Mouse (Mus musculus) heart, postnatal 0 days (tissue): ENCODE measurements around the gene Gm13697. TPM values are rescaled to one million over a fixed set of nuclear protein-coding genes. Genes with fewer than 3 reads are reported as not detected.

Source experiments
- ATAC-seq: fragments of 200-750 bp; cut with Nextera tagmentation; 2 replicates; pipeline ENCODE4 v1.8.0; 2017; ENCODE audit warnings: low read depth, moderate number of reproducible peaks, moderate library complexity; ENCODE audit not compliant: insufficient read depth
- DNase-seq: peaks from one replicate; pipeline ENCODE4 v3.0.0-alpha.2; 2016; ENCODE audit warnings: low spot score
- H3K27ac ChIP-seq: fragments of 300-500 bp; sonication (generic); 2 replicates; pipeline ENCODE4 v1.5.1; 2014; ENCODE audit warnings: low read depth, mild to moderate bottlenecking
- H3K27me3 ChIP-seq: fragments of 300-500 bp; sonication (generic); 2 replicates; pipeline ENCODE4 v1.6.1; 2014; ENCODE audit warnings: low read length, mixed read lengths; ENCODE audit not compliant: control insufficient read depth, insufficient read depth
- H3K36me3 ChIP-seq: fragments of 300-500 bp; sonication (generic); replicated peaks from 2 replicates; pipeline ENCODE4 v1.6.1; 2014; ENCODE audit warnings: low read length, mixed read lengths; ENCODE audit not compliant: control insufficient read depth, insufficient read depth
- H3K4me1 ChIP-seq: fragments of 300-500 bp; sonication (generic); 2 replicates; pipeline ENCODE4 v1.6.1; 2014; ENCODE audit warnings: antibody characterized with exemption; ENCODE audit not compliant: control insufficient read depth, insufficient read depth
- H3K4me2 ChIP-seq: fragments of 300-500 bp; sonication (generic); 2 replicates; pipeline ENCODE4 v1.6.1; 2014; ENCODE audit warnings: low read depth, mild to moderate bottlenecking, low read length, moderate library complexity
- H3K4me3 ChIP-seq: fragments of 300-500 bp; sonication (generic); 2 replicates; pipeline ENCODE4 v1.5.1; 2014; ENCODE audit warnings: low read depth, low read length
- H3K9ac ChIP-seq: fragments of 300-500 bp; sonication (generic); replicated peaks from 2 replicates; pipeline ENCODE4 v1.6.1; 2014; ENCODE audit warnings: low read depth, low read length, mixed read lengths
- H3K9me3 ChIP-seq: fragments of 300-500 bp; sonication (generic); replicated peaks from 2 replicates; pipeline ENCODE4 v1.6.1; 2016; ENCODE audit warnings: low read length; ENCODE audit not compliant: control insufficient read depth
- CTCF ChIP-seq: IDR thresholded peaks from 2 replicates; pipeline ENCODE4 v1.5.1; 2016; ENCODE audit warnings: antibody characterized with exemption, control low read depth, low read depth
- EP300 ChIP-seq: IDR thresholded peaks from 2 replicates; pipeline ENCODE4 v1.6.1; 2016; ENCODE audit warnings: antibody characterized with exemption, low read depth
- WGBS: fragments of 180-500 bp; shearing (Covaris S2); extraction: QIAGEN DNeasy Blood & Tissue Kit; methylation state at CpG from one replicate; pipeline ENCODE4 v1.1.7; 2014; 5-methylcytosine and 5-hydroxymethylcytosine counted together
- polyA plus RNA-seq: library from polyadenylated mRNA; unstranded; fragments of >200 nt; fragmentation: Nextera tagmentation; extraction: Ambion mirVana; gene quantifications from 2 replicates; pipeline ENCODE4 v1.2.1, GENCODE M21; 2015
- total RNA-seq: library from RNA; depleted of rRNA; stranded (reverse); fragments of >200 nt; gene quantifications from 2 replicates; pipeline ENCODE4 v1.2.3, GENCODE M21; 2014; ENCODE audit warnings: low replicate concordance; rRNA removed

Gm13697 gene
- total and polyA plus RNA-seq, 2 experiments from 2014 or later: not detected

GRCm38 (mm10) chr2:84023319-84023718, 38.8 kb downstream of the Gm13697 start:
- H3K9ac ChIP-seq: no peak overlapping the region
- H3K4me2 ChIP-seq: no peak overlapping the region
- H3K27me3 ChIP-seq: no peaks in the 10 kb centered on the region
- H3K36me3 ChIP-seq: no peaks in the 10 kb centered on the region
- TF ChIP-seq CTCF (no peak), EP300 (no peak)
- 61% methylated on average over 2 of the region's 2 CpGs for WGBS
- H3K9me3 ChIP-seq: no peaks in the 10 kb centered on the region
- ATAC-seq (peak; percentile 67), DNase-seq (no peak)
- peaks cover 7% of the 10 kb centered on the region for H3K4me1 ChIP-seq
- H3K4me3 ChIP-seq: no peak overlapping the region
- H3K27ac ChIP-seq: peak overlapping the region; percentile 57

- Histone ChIP-seq H3K36me3 (no peaks in the 10 kb centered on the region), H3K4me2 (no peak overlapping the region), H3K9ac (no peak overlapping the region), H3K4me3 (no peak overlapping the region), H3K4me1 (0 out of 2 replicates have a peak, but pooled peaks cover 3% of the 10 kb centered on the region), H3K27me3 (no peaks in the 10 kb centered on the region), H3K27ac (no peak overlapping the region), H3K9me3 (no peaks in the 10 kb centered on the region)
- ATAC-seq (peak; percentile 39), DNase-seq (no peak)
- 54% methylated on average over 4 of the region's 4 CpGs for WGBS
- TF ChIP-seq CTCF: no peak
Measured at GRCm38 (mm10) chr2:84025217-84025616, 40.7 kb downstream of the Gm13697 start.

- Histone ChIP-seq H3K27ac (no peak overlapping the region), H3K4me3 (no peak overlapping the region), H3K9ac (no peak overlapping the region), H3K4me1 (no peaks in the 10 kb centered on the region), H3K36me3 (no peaks in the 10 kb centered on the region), H3K27me3 (no peaks in the 10 kb centered on the region), H3K9me3 (no peaks in the 10 kb centered on the region), H3K4me2 (no peak overlapping the region)
- ATAC-seq (no peak), DNase-seq (no peak)
- TF ChIP-seq EP300: no peak
- no peak for TF ChIP-seq CTCF
- WGBS: 83% methylated on average over 2 of the region's 2 CpGs
Measured at GRCm38 (mm10) chr2:84032505-84032904, 48.0 kb downstream of the Gm13697 start.

- DNase-seq: no peak
- TF ChIP-seq EP300 (no peak), CTCF (no peak)
- Histone ChIP-seq H3K9ac (no peak overlapping the region), H3K36me3 (no peaks in the 10 kb centered on the region), H3K4me3 (no peak overlapping the region), H3K4me2 (no peak overlapping the region), H3K9me3 (no peaks in the 10 kb centered on the region), H3K27me3 (no peaks in the 10 kb centered on the region), H3K4me1 (no peaks in the 10 kb centered on the region), H3K27ac (no peak overlapping the region)
- no peak for ATAC-seq
- WGBS: 76% methylated on average over 4 of the region's 4 CpGs
Measured at GRCm38 (mm10) chr2:84035997-84036396, 51.5 kb downstream of the Gm13697 start.

Other genes with a start within 250 kb of the Gm13697 start
- gene Fam171b, start 172.1 kb upstream of the Gm13697 start, total RNA-seq: 0.19 and 0.50 TPM in 2 replicates
- 0.55 and 0.67 TPM in 2 replicates for gene Fam171b, start 172.1 kb upstream of the Gm13697 start, polyA plus RNA-seq
- not detected in 2 replicates for gene Zswim2, start 43.5 kb upstream of the Gm13697 start, total RNA-seq
- gene Zswim2, start 43.5 kb upstream of the Gm13697 start, polyA plus RNA-seq: not detected in 2 replicates
- gene Gm13698, start 29.1 kb upstream of the Gm13697 start, total RNA-seq: not detected in 2 replicates
- not detected in 2 replicates for gene Gm13698, start 29.1 kb upstream of the Gm13697 start, polyA plus RNA-seq
- gene Gm13693, start 23.2 kb upstream of the Gm13697 start, total RNA-seq: not detected in 2 replicates
- not detected in 2 replicates for gene Gm13693, start 23.2 kb upstream of the Gm13697 start, polyA plus RNA-seq
- gene Gm13695, start 17.4 kb upstream of the Gm13697 start, total RNA-seq: not detected in 2 replicates
- not detected in 2 replicates for gene Gm13695, start 17.4 kb upstream of the Gm13697 start, polyA plus RNA-seq
- gene Gm13696, start 11.6 kb upstream of the Gm13697 start, total RNA-seq: not detected in 2 replicates
- gene Gm13696, start 11.6 kb upstream of the Gm13697 start, polyA plus RNA-seq: not detected in 2 replicates
- gene Gm13694, start 5.8 kb upstream of the Gm13697 start, total RNA-seq: not detected in 2 replicates
- gene Gm13694, start 5.8 kb upstream of the Gm13697 start, polyA plus RNA-seq: not detected in 2 replicates
- not detected in 2 replicates for gene Gm13691, start 5.8 kb downstream of the Gm13697 start, total RNA-seq
- gene Gm13691, start 5.8 kb downstream of the Gm13697 start, polyA plus RNA-seq: not detected in 2 replicates